Mouse (Mus musculus): Measurements from ENCODE around the gene Ltbr.
A peak's percentile ranks its signal among the peaks of the same experiment; 100 is the strongest.

Ltbr gene

DNA sequence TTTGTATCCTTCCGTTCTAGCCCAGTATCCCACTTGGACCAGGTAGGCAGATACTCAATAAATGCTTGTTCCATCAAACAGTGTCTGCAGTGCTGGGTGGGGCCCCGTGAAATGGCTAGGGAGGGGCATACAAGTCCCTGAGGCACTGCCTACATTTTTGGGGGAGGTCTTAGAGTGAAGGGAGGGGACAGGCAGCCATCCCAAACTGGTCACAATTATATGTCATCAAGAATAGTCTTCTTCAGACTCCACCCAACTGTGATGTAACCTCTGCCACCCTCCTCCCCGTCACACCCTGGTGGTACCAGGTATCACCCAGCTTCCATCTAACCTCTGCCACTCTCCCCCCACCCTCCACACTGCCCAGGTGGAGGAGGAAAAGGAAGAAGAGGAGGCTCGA lies 31.2 kb upstream of the Ltbr start:
- no peak for DNase-seq

DNA sequence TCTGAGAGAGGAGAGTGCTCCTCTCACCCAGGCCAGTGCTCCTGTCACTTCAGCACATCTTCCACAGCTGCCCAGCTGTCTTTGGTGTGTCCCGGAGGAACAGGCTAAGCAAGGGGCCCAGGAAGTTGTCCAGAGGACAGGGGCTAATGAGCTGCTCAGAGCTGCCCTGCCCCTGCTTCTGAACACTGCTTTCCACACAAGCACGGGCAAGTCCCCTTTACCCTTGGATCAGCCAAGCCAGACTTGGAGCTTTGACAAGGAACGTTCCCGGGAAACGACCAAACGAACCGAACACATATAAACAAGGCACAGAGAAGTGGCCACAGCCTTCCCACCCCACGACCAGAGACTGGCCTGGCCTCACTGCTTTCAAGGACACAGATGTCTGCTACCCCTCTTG lies 30.4 kb upstream of the Ltbr start:
- no peak for DNase-seq

DNA sequence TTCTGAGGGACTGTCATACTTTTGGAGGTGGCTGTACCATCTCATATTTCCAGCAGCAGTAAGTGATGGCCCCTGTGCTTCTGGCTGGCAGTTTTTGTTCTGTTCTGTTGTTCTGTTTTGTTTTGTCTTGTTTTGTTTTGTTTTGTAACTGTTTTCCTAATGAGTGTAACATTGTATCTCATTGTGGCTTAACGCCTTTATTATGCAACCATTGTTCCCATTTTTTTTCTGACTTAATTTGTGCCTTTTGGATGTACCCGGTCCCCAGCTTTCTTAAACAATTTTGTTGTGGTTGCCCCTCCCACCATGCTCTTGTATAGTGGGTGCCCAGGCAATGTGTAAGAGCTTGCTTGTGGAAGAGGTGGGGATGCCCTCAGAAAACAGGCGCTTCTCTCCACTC lies 28.5 kb upstream of the Ltbr start:
- DNase-seq: no peak

DNA sequence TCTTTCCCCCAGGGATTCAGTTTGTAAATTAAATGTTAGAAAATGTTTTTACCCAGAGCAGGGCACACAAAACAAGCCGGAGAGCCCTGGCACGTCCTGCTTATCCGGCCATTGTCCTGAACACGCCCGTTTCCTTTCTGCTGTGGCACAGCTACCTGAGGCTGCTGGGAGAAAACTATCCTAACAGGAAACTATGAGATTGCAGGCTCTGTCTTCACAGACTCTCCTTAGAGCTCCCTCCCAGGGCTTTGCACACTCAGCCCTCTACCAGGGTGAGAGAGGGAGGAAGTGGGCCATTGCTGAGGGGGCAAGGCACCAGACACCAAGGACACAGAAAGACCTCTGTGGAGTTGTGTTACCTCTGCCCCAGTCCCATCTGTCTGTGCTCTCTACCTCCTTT lies 26.6 kb upstream of the Ltbr start:
- no peak for DNase-seq

GRCm38 (mm10) chr6:125338791-125339660 lies 25.3 kb upstream of the Ltbr start:
- no peak for DNase-seq

- no peak for DNase-seq
These were observed 20.7 kb upstream of the Ltbr start for GRCm38 (mm10) chr6:125334356-125334755.

- no peak for DNase-seq
These were observed 19.6 kb upstream of the Ltbr start for GRCm38 (mm10) chr6:125333112-125333899.

DNA sequence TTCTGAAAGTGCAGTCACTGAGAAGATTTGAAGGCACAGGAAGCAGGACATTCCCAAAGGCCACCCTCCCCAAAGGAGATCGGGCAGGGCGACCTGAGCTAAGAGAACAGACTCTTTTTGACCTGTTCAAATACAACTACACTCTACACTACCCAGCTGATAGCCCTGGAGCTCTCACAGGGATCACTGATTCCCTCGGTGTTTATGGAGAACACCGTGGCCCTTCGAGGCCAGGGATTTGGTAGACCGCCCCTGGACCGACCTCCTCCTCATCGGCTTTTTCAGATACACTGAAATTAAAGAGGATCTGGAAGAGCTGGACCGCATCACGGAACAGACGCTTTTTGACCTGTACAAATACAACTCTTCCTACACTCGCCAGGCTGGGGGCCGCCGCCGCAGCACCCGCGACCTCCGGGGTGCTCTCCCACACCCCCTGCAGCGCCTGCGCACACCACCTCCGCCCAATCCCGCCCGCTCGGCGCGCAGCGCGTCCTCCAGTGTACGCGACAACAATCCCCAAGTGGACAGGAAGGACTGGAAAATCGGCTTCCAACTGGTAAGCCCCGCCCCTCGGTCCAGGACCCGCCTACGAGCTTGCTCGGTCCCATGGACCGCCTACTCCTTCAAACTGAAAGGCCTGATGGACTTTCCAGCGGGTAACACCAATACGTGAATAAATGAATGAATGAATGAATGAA lies 17.1 kb upstream of the Ltbr start:
- peak; percentile 25 for DNase-seq

DNA sequence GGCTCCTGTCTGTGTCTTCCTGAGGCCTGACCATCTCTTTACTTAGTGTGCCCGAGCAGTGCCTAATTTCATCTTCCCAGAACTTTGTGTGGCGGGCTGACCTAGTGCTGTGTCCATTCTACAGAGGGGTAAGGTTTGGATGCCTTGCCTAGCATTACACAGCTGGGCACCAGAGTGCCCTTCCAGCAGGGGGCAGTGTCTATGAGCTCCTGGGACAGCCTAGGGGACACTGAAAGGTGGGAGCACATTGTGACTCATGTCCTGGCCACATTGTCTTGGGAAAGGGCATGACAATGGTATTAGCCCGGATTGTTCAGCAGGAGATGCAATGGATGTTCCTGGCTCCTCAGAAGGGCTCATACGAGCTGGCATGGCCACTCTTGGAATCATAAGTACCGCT lies 14.6 kb upstream of the Ltbr start:
- DNase-seq: no peak

DNA sequence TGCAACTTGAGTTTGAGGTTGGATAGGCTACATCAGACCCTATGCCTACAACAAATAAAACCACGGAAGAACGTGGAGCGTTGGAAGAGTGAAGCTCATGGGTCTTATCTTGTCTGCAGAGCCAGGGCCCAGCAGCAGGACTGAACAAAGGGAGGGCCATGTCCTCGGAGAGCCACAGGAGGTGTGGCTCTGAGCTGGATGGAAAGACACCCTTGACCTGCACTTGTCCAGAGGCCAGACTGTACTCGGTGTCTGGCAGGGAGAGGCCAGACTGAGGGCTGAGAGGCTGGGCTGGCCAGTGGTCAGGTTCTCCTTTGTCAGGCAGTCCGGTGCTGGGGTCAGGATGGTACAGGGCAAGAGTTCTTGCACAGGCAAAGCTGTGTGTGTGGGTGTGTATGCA lies 11.7 kb upstream of the Ltbr start:
- DNase-seq: no peak

DNA sequence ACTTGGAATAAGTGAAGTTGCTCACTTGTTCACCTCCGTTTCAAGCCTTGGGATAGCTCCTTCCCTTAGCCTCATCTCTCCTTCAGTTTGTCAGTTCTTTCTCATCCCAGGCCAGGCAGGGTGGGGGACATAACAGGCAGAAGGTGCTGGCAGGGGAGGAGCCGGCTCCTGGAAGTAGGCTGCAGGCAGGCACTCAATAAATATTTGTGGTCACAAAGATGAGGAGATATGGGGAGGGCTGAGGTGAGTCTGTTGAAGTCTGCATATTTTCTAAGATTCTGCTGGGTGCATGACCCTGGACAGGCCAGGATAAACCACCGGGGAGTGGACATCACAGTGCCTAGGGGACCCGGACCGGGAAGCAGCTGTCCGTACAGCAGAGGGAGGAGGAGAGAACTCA lies 9.9 kb upstream of the Ltbr start:
- no peak for DNase-seq

GRCm38 (mm10) chr6:125322794-125323193 lies 9.1 kb upstream of the Ltbr start:
- no peak for DNase-seq

- DNase-seq: no peak
These were observed 7.6 kb upstream of the Ltbr start for GRCm38 (mm10) chr6:125321114-125321855.

GRCm38 (mm10) chr6:125320323-125320722 lies 6.6 kb upstream of the Ltbr start, which contains the start of gene Scnn1a:
Scnn1a (plus strand) TSS chr6:125320659.
- no peak for DNase-seq

GRCm38 (mm10) chr6:125319919-125320296 lies 6.2 kb upstream of the Ltbr start:
- DNase-seq: no peak

- DNase-seq: no peak
These were observed 5.6 kb upstream of the Ltbr start for GRCm38 (mm10) chr6:125318981-125319918.

DNA sequence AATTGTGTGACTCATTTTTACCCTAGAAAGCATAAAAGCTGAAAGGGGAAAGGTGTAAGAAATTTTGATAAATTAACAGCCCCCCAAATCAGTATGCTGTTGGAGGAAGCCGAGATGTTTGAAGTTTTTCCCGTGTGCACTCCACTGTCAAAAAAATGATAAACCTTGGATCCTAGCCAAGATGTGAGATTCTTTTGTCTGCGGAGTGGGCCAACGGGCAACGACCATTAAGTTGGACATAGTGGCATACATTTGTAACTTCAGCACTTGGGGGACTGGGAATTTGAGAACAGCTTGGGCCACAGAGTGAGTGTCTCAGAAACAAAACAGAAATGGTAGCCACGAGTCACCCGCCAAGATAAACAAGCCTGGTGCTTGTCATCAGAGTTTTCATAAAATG lies 3.4 kb upstream of the Ltbr start:
- no peak for DNase-seq

DNA sequence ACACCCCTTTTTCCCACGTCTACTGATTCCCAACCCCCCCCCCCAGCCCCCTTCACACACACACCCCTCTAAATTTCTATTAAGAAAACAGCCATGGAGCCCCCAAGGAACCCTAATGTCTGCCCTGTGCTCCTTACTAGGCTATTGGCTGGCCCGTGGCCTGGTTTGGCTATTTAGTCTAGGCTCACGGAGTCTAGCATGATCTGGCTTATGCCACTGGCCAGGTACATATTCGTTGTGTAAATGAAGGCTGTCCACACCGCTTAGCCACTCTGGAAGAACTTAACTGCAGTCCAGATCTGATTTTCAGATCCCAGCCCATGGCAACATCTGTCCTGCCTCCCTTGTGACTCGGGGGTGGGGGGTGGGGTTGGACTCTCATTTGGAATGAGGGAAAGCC lies 1.1 kb upstream of the Ltbr start:
- DNase-seq: no peak

DNA sequence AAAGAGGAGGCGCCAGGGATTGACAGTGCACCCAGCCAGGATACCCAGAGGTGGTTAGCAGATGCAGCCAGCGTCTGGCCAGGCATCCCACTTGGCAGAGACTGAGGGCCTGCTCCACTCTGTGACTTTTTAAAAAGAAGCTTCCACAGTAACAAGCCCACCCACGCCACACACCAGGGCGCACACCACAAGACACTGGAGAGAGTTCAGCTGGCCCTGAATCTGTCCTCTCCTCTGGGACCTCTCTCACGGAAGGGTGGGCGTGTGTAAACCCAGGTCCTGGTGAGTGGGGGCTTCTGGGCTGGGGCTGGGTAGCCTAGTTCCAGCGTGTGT lies 512 bp upstream of the Ltbr start:
- no peak for DNase-seq

DNA sequence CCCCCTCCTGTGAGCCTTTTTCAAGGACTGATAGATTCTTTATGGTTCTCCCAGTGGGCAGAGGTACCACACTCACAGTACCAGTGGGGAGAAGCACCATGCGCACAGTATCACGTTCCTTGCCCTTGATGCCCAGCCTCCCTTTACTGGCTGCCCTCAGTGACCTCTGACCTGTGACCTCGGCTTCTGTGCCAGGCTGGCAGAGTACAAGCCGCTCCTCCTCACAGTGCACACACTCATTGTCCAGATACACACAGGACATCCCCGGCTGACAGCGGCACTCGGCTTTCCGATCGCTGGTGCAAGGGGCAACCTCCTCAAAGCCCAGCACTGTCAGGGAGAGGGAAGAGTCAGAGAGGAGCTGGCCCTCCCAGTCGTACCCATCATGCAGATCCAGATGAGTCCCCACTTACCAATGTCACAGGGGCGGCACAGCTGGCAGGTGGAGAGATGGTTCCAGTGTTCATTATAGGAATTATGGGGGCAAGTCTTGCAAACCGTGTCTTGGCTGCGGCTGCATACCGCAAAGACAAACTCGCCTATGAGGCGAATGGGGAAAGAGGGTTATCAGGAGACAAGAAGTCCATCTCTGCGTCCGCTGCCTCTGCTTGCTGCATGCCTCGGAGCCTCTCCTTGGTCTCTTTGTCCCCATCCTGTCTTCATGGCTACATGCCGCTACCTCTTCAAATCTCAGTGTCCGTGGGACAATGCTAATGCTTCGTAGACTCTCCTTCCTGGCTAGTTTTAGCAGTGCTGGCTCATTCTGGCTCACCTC lies 917 bp downstream of the Ltbr start:
- no peak for DNase-seq

- DNase-seq: no peak
These were observed 1.5 kb downstream of the Ltbr start for GRCm38 (mm10) chr6:125312171-125312570.

Measured in cerebellum, adult 11 months (tissue).